Comparison of ENCODE assay signal across 9 mouse cellular contexts in the genomic region with DNA sequence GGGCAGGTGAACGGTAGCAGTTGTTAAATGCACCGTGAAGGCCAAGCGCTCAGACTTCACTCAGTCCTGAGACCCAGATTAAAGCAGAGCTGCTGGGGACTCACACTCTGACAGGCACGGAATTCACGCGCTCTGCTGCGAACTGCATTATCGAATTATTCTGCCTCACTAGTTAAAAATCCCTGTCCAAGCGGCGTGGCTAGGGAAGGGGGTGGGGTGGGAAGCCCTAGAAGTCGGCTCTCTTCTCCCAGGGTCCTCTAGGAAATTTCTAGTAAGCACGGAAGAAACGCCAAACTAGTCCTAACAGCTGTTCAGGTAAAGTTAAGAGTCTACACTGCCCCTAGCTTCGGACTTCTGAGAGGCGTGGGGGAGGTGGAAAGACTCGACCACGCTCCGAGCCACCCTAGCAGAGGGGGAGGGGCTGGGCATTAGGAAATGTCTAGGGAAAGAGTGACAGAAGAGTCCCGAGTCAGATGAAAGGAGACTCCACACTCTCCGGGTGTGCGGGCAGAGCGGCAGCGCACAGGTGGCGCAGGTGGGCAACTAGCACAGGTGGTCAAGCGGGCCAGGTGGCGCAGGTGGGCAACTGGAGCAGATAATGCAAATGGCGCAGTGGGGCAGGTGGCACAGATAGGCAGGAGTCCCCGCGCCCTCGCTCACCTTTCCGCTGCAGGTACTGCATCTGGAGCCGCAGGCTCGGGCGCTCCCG. TPM values are rescaled to one million over a fixed set of nuclear protein-coding genes. Genes with fewer than 3 reads are reported as not detected.
DNase-seq lines count a peak whose midpoint lies in the region; ATAC-seq and TF ChIP-seq lines count a peak whose summit lies in the region.
"Had no signal": no experiment of that assay in that cellular context is flagged by ENCODE, and none has a peak within 500 bp of the region (broad histone marks: within the 10 kb centered on the region; RNA-seq: fewer than 3 reads in every experiment).

No protein-coding gene starts in this region.

- H3K9ac ChIP-seq in kidney, embryonic 15.5 days = peak overlapping the region; percentile 37

- H3K4me2 ChIP-seq in kidney, embryonic 15.5 days = peak overlapping the region; percentile 98

- peak overlapping the region; percentile 77 for H3K4me3 ChIP-seq in gastrocnemius, adult 2 months
- peak overlapping the region; percentile 53 for H3K4me3 ChIP-seq in kidney, embryonic 15.5 days (replicated peaks)
- peak overlapping the region; percentile 93 for H3K4me3 ChIP-seq in megakaryocyte, embryonic 14.5 days (replicated peaks)

- no peak for DNase-seq in gastrocnemius, adult 2 months
- no peak for DNase-seq in gastrocnemius, postnatal 25 days
- peak; percentile 45 for DNase-seq in adrenal gland, postnatal 14 days
- DNase-seq in forelimb bud, embryonic 11.5 days (ENCODE audit: low read depth, low spot score) = peak; percentile 37

- peak overlapping the region; percentile 51 for H3K27ac ChIP-seq in gastrocnemius, adult 2 months
- H3K27ac ChIP-seq in kidney, embryonic 15.5 days = no peak overlapping the region

- peak; percentile 69 for ATAC-seq in kidney, embryonic 15.5 days (replicated peaks; ENCODE audit: low FRiP score)
- no peak for ATAC-seq in activated CD4-positive, CD25-positive, alpha-beta regulatory T cell, adult 4 months
- no peak for ATAC-seq in erythroid progenitor cell, adult 5-6 weeks (replicated peaks; ENCODE audit: low FRiP score, poor library complexity, severe bottlenecking)

- H3K36me3 ChIP-seq in kidney, embryonic 15.5 days = no peaks in the 10 kb centered on the region
- H3K36me3 ChIP-seq in megakaryocyte, embryonic 14.5 days (replicated peaks; ENCODE audit: low read length) = no peaks in the 10 kb centered on the region

- intact Hi-C loops in gastrocnemius, adult 2 months (cut with DNase I) = no loop called here

- peaks cover 16% of the 10 kb centered on the region for H3K4me1 ChIP-seq in kidney, embryonic 15.5 days
- H3K4me1 ChIP-seq in megakaryocyte, embryonic 14.5 days = peaks cover 14% of the 10 kb centered on the region

- no peak for TF ChIP-seq CTCF in gastrocnemius, adult 2 months (IDR thresholded peaks at IDR 0.05)

- H3K9me3 ChIP-seq in kidney, embryonic 15.5 days (replicated peaks) = 0 out of 2 replicates have a peak, but pooled peaks cover 2% of the 10 kb centered on the region
- H3K9me3 ChIP-seq in megakaryocyte, embryonic 14.5 days = peaks cover 16% of the 10 kb centered on the region

- 2% methylated on average over 35 of the region's 35 CpGs for WGBS in kidney, embryonic 15.5 days

- peaks cover 53% of the 10 kb centered on the region for H3K27me3 ChIP-seq in kidney, embryonic 15.5 days
- peaks cover 52% of the 10 kb centered on the region for H3K27me3 ChIP-seq in megakaryocyte, embryonic 14.5 days (replicated peaks)
- H3K27me3 ChIP-seq: CH12.LX had no signal

RNA-seq across cellular contexts. Expression of a gene that starts 0.6 kb away (rescaled TPM):
- total RNA-seq in gastrocnemius, adult 2 months (2021) = under 1 TPM; 0.20 to 0.36 TPM
- total RNA-seq in gastrocnemius, postnatal 25 days (2021) = under 1 TPM; 0.13 to 0.38 TPM
- 3.9 and 4.2 TPM in 2 replicates for total RNA-seq in adrenal gland, postnatal 14 days (2021)
- polyA plus RNA-seq in kidney, embryonic 15.5 days (2015; fragmentation: Nextera tagmentation; extraction: Ambion mirVana) = 0.33 and 0.57 TPM in 2 replicates
- polyA plus RNA-seq in megakaryocyte, embryonic 14.5 days (2012; ENCODE audit: insufficient read depth, low replicate concordance) = not detected in 2 replicates
- 1 to 10 TPM; 5.0 to 5.7 TPM for polyA plus RNA-seq in activated CD4-positive, CD25-positive, alpha-beta regulatory T cell, adult 4 months (2017; shearing (Covaris generic))
- total RNA-seq in erythroid progenitor cell, adult 5-6 weeks (2015; ENCODE audit: low replicate concordance) = 5.0 TPM in 1 of 2 replicates, not detected in the other
- total RNA-seq in erythroid progenitor cell, adult 5-6 weeks (2017; ENCODE audit: low replicate concordance) = 1.0 TPM in 1 of 2 replicates, not detected in the other
- total RNA-seq: CH12.LX had no signal

RNA-seq across cellular contexts. Expression of a gene that starts 14.4 kb away (rescaled TPM):
- 10 to 100 TPM; 27.3 to 34.0 TPM for total RNA-seq in gastrocnemius, adult 2 months (2021)
- 10 to 100 TPM; 27.1 to 30.5 TPM for total RNA-seq in gastrocnemius, postnatal 25 days (2021)
- total RNA-seq in adrenal gland, postnatal 14 days (2021) = 126 and 138 TPM in 2 replicates
- polyA plus RNA-seq in kidney, embryonic 15.5 days (2015; fragmentation: Nextera tagmentation; extraction: Ambion mirVana) = 41.5 and 46.0 TPM in 2 replicates
- 17.6 and 33.3 TPM in 2 replicates for polyA plus RNA-seq in megakaryocyte, embryonic 14.5 days (2012; ENCODE audit: insufficient read depth, low replicate concordance)
- 1 to 10 TPM; 7.2 to 9.1 TPM for polyA plus RNA-seq in activated CD4-positive, CD25-positive, alpha-beta regulatory T cell, adult 4 months (2017; shearing (Covaris generic))
- total RNA-seq in erythroid progenitor cell, adult 5-6 weeks (2015; ENCODE audit: low replicate concordance) = 17.2 and 19.8 TPM in 2 replicates
- total RNA-seq in erythroid progenitor cell, adult 5-6 weeks (2017; ENCODE audit: low replicate concordance) = 9.6 and 13.0 TPM in 2 replicates

Comparison
In these comparisons a context has a peak if more than half of its experiments do, and no peak if none do; other contexts are left out.
1. DNase-seq: peak in adrenal gland, postnatal 14 days (single experiment) and forelimb bud, embryonic 11.5 days (single experiment); none in gastrocnemius, adult 2 months (single experiment) and gastrocnemius, postnatal 25 days (single experiment).
2. Peak in every context shown above with its lines, with median percentiles within 50 percentile points of each other: H3K4me3 ChIP-seq.